Mouse (Mus musculus): ENCODE measurements around the gene Trpm2.

The Trpm2 gene

DNA sequence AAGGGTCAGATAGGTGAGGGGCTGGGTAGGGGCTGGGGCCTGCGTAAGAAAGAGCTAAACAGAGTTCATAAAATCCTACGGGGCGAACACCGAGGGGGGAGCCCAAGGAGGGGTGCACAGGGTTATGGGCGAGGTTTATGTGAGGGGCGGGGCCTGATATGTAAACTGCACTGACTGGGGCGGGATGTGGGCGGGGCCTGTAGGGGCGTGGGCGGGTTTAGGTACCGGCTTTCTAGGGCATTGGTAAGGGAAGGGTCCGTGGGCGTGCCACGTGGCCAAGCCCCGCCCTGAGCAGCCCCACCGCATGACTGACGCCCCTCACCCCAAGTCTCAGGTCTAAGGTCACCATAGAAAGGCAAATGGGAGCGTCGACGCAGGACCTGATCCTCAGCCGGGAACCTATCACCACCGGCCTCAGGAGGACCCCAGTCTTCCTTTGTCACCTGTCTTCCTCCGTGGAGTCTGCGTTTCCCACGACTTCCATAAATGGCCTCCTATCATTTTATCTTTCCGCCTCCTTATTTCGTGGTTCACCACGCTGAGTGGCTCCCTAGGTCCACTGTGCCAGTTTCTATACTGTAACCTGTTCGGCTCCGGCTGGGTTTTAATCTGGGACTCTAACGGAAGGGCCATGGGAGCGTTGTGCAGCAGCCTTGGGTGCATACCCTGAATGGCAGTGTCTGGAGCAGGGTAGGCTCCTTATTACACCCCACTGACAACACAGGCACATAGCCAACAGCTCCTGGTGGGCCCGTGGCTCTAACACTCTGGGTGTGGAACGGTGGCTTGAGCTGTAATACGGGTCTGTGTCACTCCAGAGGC is 67.3 kb downstream of the Trpm2 start:
- no peak for DNase-seq (ENCODE audit: low read depth)

DNA sequence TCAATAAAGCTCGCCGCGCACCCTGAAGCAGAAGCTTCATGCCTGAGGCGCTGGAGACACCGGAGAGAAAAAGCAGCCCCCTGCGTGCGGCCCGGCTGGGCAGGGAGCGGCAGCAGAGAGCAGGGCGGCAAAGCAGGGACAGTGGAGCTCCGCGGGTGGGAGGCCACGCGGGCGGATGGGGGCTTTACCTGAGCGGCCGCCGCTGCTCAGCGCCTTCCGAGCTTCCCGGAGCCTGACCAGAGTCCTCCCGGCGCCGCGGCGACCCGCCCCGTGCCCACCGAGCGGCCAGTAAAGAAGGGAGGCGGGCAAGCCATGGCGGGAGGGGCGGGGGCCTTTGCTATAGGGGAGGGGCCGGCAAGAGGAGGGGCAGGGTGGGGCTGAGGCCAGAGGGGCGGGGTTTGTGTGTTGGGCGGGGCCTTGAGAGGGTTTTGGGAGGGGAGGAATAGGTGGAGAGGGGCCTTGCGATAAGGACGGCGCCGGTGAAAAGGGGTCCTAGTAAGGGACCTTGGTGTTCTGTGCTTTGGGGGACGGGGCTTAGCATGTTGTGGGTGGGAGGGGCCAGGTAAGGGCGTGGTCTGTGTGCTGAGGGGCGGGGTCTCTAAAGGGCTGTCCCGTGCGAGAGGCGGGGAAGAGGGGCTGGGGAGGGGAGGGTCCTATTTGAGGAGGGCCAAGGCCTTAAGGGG is 68.0 kb downstream of the Trpm2 start, which contains the start of gene Lrrc3:
Gene Lrrc3 (minus strand): TSS at position 326 of the 683 bp plus-strand sequence.
- DNase-seq (ENCODE audit: low read depth) = no peak

DNA sequence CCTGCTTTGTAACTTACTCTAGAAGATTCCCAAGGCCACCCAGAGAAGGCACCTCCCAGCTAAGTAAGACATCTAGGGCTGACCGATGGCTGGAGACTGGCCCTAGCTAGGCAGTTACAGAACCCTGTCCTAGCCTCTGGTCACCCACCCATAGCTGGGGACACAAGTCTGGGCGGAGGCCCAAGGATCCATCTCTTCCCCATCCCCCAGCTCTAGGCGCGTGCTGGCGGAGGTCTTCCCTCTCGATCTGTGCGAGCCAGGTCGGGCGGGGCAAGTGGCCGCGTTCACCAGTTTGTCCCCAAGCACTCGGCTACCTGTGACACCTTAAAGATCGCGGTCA is 68.5 kb downstream of the Trpm2 start:
- DNase-seq (ENCODE audit: low read depth) = no peak

DNA sequence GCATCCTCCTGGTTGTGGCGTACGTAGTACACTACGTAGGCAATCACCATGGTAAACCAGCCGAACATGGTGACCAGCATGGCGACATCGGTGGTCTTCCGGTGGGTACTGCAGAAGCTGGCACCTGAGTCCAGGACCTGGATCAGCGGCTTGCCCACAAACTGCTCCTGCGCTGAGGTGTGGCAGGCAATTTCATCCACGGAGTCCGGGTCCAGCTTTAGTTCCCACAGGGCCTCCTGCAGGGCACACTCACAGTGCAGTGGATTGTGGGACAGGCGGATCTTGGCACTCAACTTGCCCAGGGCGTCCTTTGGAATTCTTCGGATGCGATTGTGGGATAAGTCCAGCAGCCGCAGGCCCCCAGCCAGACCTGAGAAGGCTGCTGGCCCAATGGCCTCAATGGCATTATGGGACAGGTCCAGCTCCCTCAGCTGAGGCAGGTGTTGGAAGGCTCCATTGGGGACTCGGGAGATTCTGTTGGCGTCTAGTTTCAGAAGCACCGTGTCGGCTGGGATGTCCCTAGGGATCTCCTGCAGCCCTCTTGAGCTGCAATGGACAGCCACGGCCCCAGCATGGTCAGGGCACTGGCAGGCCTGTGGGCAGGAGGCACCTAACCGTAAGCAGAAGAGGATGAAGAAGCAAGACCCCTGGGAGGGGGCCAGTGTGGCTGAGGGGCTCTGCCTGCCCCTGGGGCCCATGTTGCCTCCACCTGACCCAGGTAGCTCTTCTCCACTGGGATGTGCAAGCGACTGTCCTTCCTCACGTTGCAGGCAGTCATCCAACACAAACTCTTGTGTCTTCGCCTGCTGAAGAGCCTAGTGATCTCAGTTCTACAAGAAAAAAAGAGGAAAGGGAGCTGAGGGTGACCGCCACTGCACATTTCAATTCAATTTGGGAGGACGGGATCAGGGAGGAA is 69.2 kb downstream of the Trpm2 start:
- DNase-seq (ENCODE audit: low read depth) = no peak

DNA sequence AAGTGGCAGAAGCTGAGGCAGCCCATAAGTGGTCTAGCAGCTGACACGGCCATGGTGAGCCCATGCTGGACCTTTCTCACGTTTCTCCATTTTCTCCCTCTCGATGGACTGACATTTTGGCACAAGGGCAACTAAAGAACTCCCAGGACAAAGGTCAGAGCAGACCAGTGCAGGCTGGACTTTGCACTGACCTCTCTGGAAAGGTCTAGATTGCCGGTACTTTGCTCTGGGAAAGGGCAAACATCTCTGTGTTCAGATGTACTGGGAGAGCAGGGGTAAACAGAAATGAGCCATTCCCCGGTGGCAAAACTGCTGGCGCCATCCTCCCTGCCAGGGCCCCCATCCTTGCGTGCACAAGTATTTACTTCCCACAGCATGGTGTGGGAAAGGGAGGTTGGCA is 70.2 kb downstream of the Trpm2 start:
- DNase-seq (ENCODE audit: low read depth) = no peak

DNA sequence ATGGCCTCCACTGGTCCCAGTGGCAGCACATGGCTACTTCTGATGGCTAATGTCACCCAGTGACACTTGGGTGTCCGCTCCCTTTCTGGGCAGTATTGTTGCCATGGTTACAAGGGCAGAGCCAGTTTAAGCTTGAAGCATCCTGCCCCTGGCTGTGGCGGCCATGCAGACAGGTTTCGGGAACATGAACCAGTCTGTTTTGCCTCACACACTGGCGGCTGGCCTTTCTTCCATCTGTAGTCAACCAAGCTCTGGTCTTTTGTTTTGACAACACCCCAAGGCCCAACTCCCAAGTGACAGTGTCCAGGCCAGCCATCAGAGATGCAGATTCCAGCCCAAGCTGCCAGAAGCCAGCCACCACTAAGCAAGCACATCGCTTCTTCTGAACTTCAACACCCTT is 74.8 kb downstream of the Trpm2 start:
- no peak for DNase-seq (ENCODE audit: low read depth)

DNA sequence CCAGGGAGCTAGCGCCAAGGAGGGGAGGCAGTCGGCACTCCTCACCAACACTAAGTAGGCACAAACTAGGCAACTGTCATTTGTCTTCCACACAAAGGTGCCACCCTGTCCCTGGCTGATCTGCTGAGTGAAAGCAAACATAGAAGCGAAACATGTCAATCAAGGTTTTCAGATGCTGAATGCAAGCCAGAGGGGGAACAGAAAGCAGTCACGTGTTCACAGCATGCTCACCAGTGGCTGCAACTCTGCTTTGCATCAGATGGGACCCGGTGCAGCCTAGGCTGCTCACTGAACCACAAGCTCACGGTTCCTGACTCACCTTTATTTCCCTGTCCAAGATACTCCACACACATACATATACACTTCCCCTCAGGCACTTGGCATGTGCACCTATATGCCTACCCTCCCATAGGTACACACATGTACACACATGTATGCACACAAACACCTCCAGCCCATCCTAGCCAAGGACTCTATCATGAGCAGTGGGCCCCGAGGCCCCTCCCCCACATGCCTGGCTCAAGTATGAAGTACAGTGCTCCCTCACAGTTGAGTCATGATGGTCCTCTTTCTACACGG is 79.3 kb downstream of the Trpm2 start:
- no peak for DNase-seq (ENCODE audit: low read depth)

DNA sequence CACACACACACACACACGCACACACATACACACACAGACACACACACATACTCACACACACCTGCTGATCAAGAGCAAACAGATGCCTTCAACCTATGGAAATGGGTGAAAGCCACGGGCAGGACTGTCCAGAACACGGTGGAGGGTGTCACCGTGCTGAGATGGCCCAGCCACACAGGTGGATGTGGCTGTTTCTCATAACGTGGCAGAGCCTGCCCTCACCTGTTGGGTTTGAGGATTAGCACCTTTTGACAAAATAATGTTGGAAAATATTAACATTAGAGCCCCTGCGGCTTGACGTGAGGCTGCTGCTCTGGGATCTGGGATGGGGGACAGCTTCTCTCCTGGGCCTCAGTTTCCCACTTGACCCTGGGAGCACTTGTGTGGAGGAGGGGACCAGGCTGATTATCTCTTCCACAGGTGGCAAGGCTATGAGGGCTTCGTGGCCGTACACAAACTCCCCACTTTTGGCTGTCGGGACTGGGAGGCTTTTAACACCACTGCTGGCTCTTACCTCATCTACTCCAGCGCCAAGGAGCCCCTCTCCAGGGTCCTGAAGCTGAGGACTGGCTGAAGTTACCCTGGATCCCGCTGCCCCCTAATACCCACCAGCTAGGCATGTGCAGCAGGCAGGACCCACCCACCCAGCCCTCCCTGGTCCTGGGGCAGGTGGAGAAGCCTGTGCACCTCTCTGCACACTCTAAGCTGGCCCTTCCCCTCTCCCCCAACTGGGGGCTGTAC is 84.2 kb downstream of the Trpm2 start:
- DNase-seq (ENCODE audit: low read depth) = no peak

DNA sequence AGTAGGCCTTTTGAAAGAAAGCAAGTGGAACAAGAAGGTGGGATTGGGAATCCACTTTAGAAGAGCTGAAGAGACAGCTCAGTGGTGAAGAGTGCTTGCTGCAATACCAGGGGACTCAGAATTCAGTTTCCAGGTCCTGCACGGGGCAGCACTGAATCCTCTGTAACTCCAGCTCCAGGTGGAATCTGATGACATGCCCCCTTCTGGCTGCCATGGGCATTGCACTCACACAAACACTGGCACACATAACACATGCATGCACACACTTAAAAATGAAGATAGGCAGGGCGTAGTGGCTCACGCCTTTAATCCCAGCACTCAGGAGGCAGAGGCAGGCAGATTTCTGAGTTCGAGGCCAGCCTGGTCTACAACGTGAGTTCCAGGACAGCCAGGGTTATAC is 87.8 kb downstream of the Trpm2 start:
- DNase-seq (ENCODE audit: low read depth) = no peak

DNA sequence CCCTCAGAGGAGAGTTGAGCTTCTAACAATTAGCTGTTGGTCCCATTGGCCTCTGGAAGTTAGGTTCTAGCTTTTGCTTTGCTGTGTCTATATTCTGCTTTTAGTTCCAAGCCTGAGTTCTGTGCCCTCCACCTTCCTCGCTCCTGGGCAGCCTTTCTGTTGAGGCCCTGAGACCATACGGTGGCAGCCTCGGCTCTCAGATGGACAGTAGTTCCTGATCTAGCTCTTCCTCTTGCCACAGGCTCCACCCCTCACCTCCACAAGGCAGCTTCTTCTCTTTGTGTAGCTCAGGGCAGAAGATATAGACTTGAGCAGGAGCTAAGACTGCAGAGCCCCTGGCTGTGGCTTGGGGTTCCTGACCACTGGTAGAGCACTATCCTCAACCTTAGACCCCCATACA is 90.1 kb downstream of the Trpm2 start:
- no peak for DNase-seq (ENCODE audit: low read depth)

DNA sequence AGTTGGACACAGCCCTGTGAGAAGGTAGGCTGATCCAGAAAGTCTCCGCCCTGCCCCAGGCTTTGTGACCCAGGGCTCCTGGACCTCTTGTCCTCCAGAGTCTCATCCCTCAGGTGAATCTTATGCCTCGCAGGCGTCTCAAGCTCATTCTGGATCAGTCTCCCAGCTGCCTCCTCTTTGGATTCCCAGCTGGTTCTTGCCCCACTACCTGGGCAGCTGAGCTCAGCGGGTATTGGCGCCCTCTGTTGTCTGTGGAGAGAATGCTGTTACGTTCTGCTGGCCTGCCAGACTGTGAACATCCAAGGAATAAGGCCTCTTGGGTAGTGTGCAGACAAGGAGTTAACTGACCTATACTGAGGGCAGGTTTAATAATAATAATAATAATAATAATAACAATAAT is 91.4 kb downstream of the Trpm2 start:
- DNase-seq (ENCODE audit: low read depth) = no peak

DNA sequence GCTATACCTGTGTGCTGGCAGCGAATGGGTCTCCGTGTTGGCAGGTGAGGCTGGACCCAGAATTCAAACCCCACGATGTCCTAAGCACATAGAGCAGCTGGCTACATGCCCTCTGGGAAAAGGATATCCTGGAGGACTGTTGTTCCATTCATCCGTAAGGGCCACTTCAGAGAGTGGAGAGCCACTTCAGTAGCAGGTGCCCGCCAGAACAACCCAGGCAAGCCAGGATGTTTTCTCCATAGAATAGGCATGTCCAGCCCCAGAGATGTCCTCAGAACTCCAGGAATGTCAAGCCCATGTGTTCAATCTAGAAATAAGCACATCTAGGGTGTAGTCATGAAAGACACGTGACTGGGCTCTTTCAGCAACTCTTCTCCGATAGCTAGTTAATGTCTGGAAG is 100.7 kb downstream of the Trpm2 start:
- no peak for DNase-seq (ENCODE audit: low read depth)

DNA sequence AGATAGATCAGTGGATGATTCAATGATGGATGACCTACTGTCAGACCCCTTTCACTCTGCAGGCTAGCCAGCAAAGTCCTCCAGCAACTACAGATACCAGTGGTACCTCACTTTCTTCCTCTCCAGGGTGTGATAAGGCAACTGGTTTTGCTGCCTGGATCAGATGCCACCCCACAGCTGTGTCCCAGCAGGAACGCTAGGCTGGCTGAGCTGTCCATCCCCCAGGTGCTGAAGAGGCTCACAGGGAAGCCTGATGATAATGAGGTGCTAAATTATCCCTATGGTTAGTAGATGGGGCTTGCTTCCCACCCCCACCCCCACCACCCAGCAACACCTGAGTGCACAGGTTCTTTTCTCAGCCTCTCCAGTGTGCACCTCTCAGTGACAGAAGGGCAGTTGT is 102.8 kb downstream of the Trpm2 start:
- no peak for DNase-seq (ENCODE audit: low read depth)

DNA sequence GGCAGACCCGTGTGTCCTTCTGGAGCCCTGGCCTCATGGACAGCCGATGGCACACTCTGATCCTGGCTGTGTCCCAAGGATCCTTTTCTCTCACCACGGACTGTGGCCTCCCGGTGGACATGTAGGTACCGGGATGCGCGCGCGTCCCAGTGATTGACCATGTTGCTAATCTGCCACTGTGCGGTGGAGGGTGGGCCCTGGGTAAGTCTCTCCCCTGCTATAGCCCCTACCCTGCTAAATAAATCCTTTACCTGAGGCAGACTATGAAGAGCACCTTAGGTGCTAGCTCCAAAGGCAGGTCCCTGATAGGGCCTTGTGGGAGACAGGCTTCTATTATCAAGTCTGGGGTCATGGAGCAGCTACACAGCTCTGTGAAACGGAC is 105.6 kb downstream of the Trpm2 start:
- no peak for DNase-seq (ENCODE audit: low read depth)

DNA sequence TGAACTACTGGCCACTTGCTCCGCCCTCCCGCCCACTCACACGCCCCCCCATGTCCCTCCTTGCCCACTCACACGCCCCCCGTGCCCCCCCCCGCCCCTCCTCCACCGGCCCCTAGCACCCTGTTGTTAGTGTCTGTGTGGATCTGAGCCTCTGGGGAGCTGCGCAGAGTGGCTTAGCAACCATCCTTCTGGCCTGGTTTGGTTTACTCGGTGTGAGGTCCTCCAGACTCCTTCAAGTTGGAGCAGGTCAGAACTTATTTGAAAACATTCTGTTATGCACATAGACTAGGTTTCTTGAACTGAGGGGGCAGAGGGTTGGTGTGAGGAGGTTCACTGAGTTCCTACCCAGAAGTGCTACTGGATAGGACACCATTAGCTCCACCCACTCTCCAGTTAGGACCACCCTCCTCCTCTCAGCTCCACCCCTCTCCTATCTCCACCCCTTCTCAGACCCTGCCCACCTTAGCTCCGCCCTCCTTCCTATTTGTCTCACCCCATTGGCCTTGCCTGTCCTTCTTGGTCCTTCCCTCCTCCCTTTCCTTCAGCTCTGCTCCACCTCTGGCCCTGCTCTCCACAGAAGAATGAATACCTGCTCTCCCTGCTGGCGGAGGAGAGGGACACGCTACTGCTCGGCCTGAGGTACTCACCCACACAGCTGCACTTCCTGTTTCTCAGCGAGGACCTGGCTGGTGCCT is 106.1 kb downstream of the Trpm2 start:
- no peak for DNase-seq (ENCODE audit: low read depth)

DNA sequence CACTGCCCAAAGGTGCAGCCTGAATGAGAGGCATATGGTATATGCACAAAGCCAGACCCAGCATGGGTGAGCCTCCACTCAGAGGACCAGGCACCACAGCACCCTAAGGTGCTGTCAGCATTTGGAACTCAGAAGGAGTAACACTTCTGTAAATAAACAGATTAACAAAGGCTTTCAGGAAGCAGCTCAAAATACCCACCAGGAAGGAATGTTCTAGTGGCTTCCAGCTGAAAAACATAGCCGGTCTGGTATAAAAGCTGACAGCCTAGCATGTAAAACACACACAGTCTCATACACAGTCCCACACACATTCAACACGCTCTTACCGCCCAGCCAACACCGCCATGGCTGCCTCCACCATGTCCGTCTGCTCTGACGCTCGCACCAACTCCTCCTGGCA is 108.7 kb downstream of the Trpm2 start, which contains the start of gene Gm3285:
Gene Gm3285 (plus strand): TSS at position 301 of the 400 bp plus-strand sequence.
- DNase-seq (ENCODE audit: low read depth) = no peak
